In the genomic region with DNA sequence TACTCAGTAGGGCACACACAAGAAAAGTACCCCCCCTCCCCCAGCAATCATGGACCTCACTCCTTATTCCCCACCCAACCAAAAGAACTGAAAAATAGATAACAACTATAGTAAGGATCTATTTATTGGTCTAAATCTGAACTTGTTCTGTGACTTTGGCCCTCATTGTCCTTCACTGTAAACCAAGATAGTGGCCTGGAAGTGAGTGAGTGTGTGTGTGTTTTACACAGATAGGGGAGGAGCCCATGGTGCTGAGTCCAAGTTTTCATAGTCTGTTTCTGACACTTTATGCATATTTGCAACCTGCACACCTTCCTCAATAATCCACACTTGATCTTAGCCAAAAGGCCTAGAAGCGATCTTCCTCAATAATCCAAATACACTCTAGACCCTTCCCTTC, we compare ENCODE assay signal across 8 mouse cellular contexts. TPM values are rescaled to one million over a fixed set of nuclear protein-coding genes. Genes with fewer than 3 reads are reported as not detected.
DNase-seq lines count a peak whose midpoint lies in the region; ATAC-seq and TF ChIP-seq lines count a peak whose summit lies in the region.

No protein-coding gene starts in this region.

- no peaks in the 10 kb centered on the region for H3K27me3 ChIP-seq in lung, embryonic 15.5 days
- no peaks in the 10 kb centered on the region for H3K27me3 ChIP-seq in embryonic facial prominence, embryonic 15.5 days
- no peaks in the 10 kb centered on the region for H3K27me3 ChIP-seq in limb, embryonic 11.5 days (ENCODE audit: control insufficient read depth, insufficient read depth, low read length)

- peak overlapping the region; percentile 65 for H3K27ac ChIP-seq in lung, embryonic 15.5 days
- peak overlapping the region; percentile 53 for H3K27ac ChIP-seq in embryonic facial prominence, embryonic 15.5 days (replicated peaks)
- no peak overlapping the region for H3K27ac ChIP-seq in limb, embryonic 11.5 days (replicated peaks; ENCODE audit: low read depth, low read length)
- peak overlapping the region; percentile 54 for H3K27ac ChIP-seq in olfactory bulb, adult 2 months (ENCODE audit: insufficient read depth, low read depth, low read length)

- TF ChIP-seq POLR2A in olfactory bulb, adult 2 months (IDR thresholded peaks at IDR 0.05; ENCODE audit: insufficient read depth, low read depth, low read length): no peak

- peaks cover 23% of the 10 kb centered on the region for H3K4me1 ChIP-seq in lung, embryonic 15.5 days
- peaks cover 39% of the 10 kb centered on the region for H3K4me1 ChIP-seq in embryonic facial prominence, embryonic 15.5 days
- H3K4me1 ChIP-seq in limb, embryonic 11.5 days (ENCODE audit: control insufficient read depth, insufficient read depth, low read length): peaks cover 15% of the 10 kb centered on the region
- peaks cover 28% of the 10 kb centered on the region for H3K4me1 ChIP-seq in olfactory bulb, adult 2 months (ENCODE audit: control insufficient read depth, insufficient read depth, low read length)

- H3K4me3 ChIP-seq in lung, embryonic 15.5 days: peak overlapping the region; percentile 100
- H3K4me3 ChIP-seq in embryonic facial prominence, embryonic 15.5 days (replicated peaks): peak overlapping the region; percentile 84
- H3K4me3 ChIP-seq in limb, embryonic 11.5 days (ENCODE audit: low read depth, low read length): peak overlapping the region; percentile 87
- peak overlapping the region; percentile 78 for H3K4me3 ChIP-seq in olfactory bulb, adult 2 months (ENCODE audit: insufficient read depth, low read depth, low read length)

- no peaks in the 10 kb centered on the region for H3K36me3 ChIP-seq in lung, embryonic 15.5 days
- no peaks in the 10 kb centered on the region for H3K36me3 ChIP-seq in embryonic facial prominence, embryonic 15.5 days
- peaks cover 3% of the 10 kb centered on the region; the same call in 1 of the 2 replicates for H3K36me3 ChIP-seq in limb, embryonic 11.5 days (ENCODE audit: control insufficient read depth, insufficient read depth, low read length)

- ATAC-seq in lung, embryonic 15.5 days (ENCODE audit: borderline replicate concordance, extremely low read depth, low FRiP score, low TSS enrichment): peak; percentile 15; the same call in 1 of the 2 replicates
- ATAC-seq in embryonic facial prominence, embryonic 15.5 days (ENCODE audit: insufficient number of reproducible peaks, low FRiP score, low TSS enrichment, low read depth): no peak
- ATAC-seq in limb, embryonic 11.5 days (ENCODE audit: insufficient number of reproducible peaks, low FRiP score, low TSS enrichment, low read depth): no peak

- peak overlapping the region; percentile 80 for H3K9ac ChIP-seq in lung, embryonic 15.5 days
- H3K9ac ChIP-seq in embryonic facial prominence, embryonic 15.5 days: peak overlapping the region; percentile 18; the same call in 1 of the 2 replicates
- H3K9ac ChIP-seq in limb, embryonic 11.5 days (ENCODE audit: low read length): peak overlapping the region; percentile 72

- no peaks in the 10 kb centered on the region for H3K9me3 ChIP-seq in lung, embryonic 15.5 days
- H3K9me3 ChIP-seq in embryonic facial prominence, embryonic 15.5 days (replicated peaks): no peaks in the 10 kb centered on the region
- H3K9me3 ChIP-seq in limb, embryonic 11.5 days (ENCODE audit: control insufficient read depth, low read length): no peaks in the 10 kb centered on the region

- WGBS in lung, embryonic 15.5 days: 6% methylated on average over 1 of the region's 1 CpGs
- 2% methylated on average over 1 of the region's 1 CpGs for WGBS in embryonic facial prominence, embryonic 15.5 days
- 14% methylated on average over 1 of the region's 1 CpGs for WGBS in limb, embryonic 11.5 days
- WGBS in olfactory bulb, adult 2 months: 0% methylated on average over 1 of the region's 1 CpGs

- H3K4me2 ChIP-seq in lung, embryonic 15.5 days: peak overlapping the region; percentile 90
- H3K4me2 ChIP-seq in embryonic facial prominence, embryonic 15.5 days (replicated peaks): peak overlapping the region; percentile 91
- peak overlapping the region; percentile 63 for H3K4me2 ChIP-seq in limb, embryonic 11.5 days (ENCODE audit: low read depth, severe bottlenecking)

- TF ChIP-seq CTCF in olfactory bulb, adult 2 months (IDR thresholded peaks at IDR 0.05; ENCODE audit: insufficient read depth, low read depth, low read length): no peak

- no peak for DNase-seq in lung, postnatal 4 days
- DNase-seq in limb, embryonic 11.5 days (ENCODE audit: low spot score): no peak
- DNase-seq in gastrocnemius, postnatal 10 days: no peak
- DNase-seq in spleen, adult 12 weeks (ENCODE audit: low spot score): no peak
- DNase-seq in kidney, adult 8-10 months: no peak

RNA-seq across cellular contexts. Expression of gene Cluh, which starts 0.6 kb away (rescaled TPM):
- polyA plus RNA-seq in lung, embryonic 15.5 days (2015; fragmentation: Nextera tagmentation; extraction: Ambion mirVana): 18.6 and 21.0 TPM in 2 replicates
- polyA plus RNA-seq in embryonic facial prominence, embryonic 15.5 days (2015; fragmentation: Nextera tagmentation; extraction: Ambion mirVana): 26.6 and 27.1 TPM in 2 replicates
- 14.0 and 16.0 TPM in 2 replicates for polyA plus RNA-seq in limb, embryonic 11.5 days (2014; fragmentation: Nextera tagmentation; extraction: Ambion mirVana)
- not detected in 2 replicates for polyA plus RNA-seq in olfactory bulb, adult 2 months (2012; ENCODE audit: insufficient read depth, insufficient read length, low replicate concordance, missing spikeins)
- 10 to 100 TPM; 83.7 to 90.5 TPM for total RNA-seq in gastrocnemius, postnatal 10 days (2021)

RNA-seq across cellular contexts. Expression of gene Ccdc92b, which starts 29.3 kb away (rescaled TPM):
- 0.30 and 0.35 TPM in 2 replicates for polyA plus RNA-seq in lung, embryonic 15.5 days (2015; fragmentation: Nextera tagmentation; extraction: Ambion mirVana)
- 0.46 and 0.71 TPM in 2 replicates for polyA plus RNA-seq in embryonic facial prominence, embryonic 15.5 days (2015; fragmentation: Nextera tagmentation; extraction: Ambion mirVana)
- polyA plus RNA-seq in limb, embryonic 11.5 days (2014; fragmentation: Nextera tagmentation; extraction: Ambion mirVana): 0.67 and 0.85 TPM in 2 replicates
- not detected in 2 replicates for polyA plus RNA-seq in olfactory bulb, adult 2 months (2012; ENCODE audit: insufficient read depth, insufficient read length, low replicate concordance, missing spikeins)
- under 1 TPM; 0.12 to 0.32 TPM for total RNA-seq in gastrocnemius, postnatal 10 days (2021)

RNA-seq across cellular contexts. Expression of gene Rap1gap2, which starts 38.0 kb away (rescaled TPM):
- 2.1 and 2.4 TPM in 2 replicates for polyA plus RNA-seq in lung, embryonic 15.5 days (2015; fragmentation: Nextera tagmentation; extraction: Ambion mirVana)
- 3.5 and 3.7 TPM in 2 replicates for polyA plus RNA-seq in embryonic facial prominence, embryonic 15.5 days (2015; fragmentation: Nextera tagmentation; extraction: Ambion mirVana)
- polyA plus RNA-seq in limb, embryonic 11.5 days (2014; fragmentation: Nextera tagmentation; extraction: Ambion mirVana): 0.35 and 0.60 TPM in 2 replicates
- polyA plus RNA-seq in olfactory bulb, adult 2 months (2012; ENCODE audit: insufficient read depth, insufficient read length, low replicate concordance, missing spikeins): not detected in 2 replicates
- total RNA-seq in gastrocnemius, postnatal 10 days (2021): 10 to 100 TPM; 15.0 to 16.1 TPM

Comparison
In these comparisons a context has a peak if more than half of its experiments do, and no peak if none do; other contexts are left out.
1. H3K9ac ChIP-seq: peak in every context shown above with its lines; median percentile 80 in lung, embryonic 15.5 days; 72 in limb, embryonic 11.5 days; 18 in embryonic facial prominence, embryonic 15.5 days.